Mouse (Mus musculus) embryonic fibroblast, embryonic 13.5 days (primary cell): ENCODE results near the gene Tmcc2.

ENCODE experiments used
- CTCF ChIP-seq: IDR thresholded peaks from 2 replicates; pipeline ENCODE4 v1.5.1; 2011; ENCODE audit warnings: mild to moderate bottlenecking, control low read depth, low read length, moderate library complexity, borderline replicate concordance; ENCODE audit not compliant: insufficient read depth
- POLR2A ChIP-seq: IDR thresholded peaks from 2 replicates; pipeline ENCODE4 v1.6.1; 2011; ENCODE audit warnings: low read depth, mild to moderate bottlenecking, control low read depth, low read length, moderate library complexity

- no peak for TF ChIP-seq CTCF
- TF ChIP-seq POLR2A: no peak
These were observed 44.1 kb downstream of the Tmcc2 start for GRCm38 (mm10) chr1:132346951-132347350.
